ENCODE assay signal across 9 mouse cellular contexts in genomic region chr6:39225876-39226609, GRCm38 (mm10). TPM values are rescaled to one million over a fixed set of nuclear protein-coding genes. Genes with fewer than 3 reads are reported as not detected.
DNase-seq lines count a peak whose midpoint lies in the region; ATAC-seq and TF ChIP-seq lines count a peak whose summit lies in the region.
"Had no signal": no experiment of that assay in that cellular context is flagged by ENCODE, and none has a peak within 500 bp of the region (broad histone marks: within the 10 kb centered on the region; RNA-seq: fewer than 3 reads in every experiment).

No protein-coding gene starts in this region.

- peak overlapping the region; percentile 25 for H3K27ac ChIP-seq in testis, adult 2 months (ENCODE audit: control insufficient read depth, insufficient read depth, low read depth, low read length)
- H3K27ac ChIP-seq in heart, postnatal 0 days (ENCODE audit: low read depth), result peak overlapping the region; percentile 39
- no peak overlapping the region; the same call in 1 of the 2 replicates for H3K27ac ChIP-seq in left cerebral cortex, adult 2 months
- H3K27ac ChIP-seq: heart, adult 2 months had no signal

- no peaks in the 10 kb centered on the region for H3K36me3 ChIP-seq in testis, adult 2 months (ENCODE audit: control insufficient read depth, insufficient read depth, low read length)
- no peaks in the 10 kb centered on the region for H3K36me3 ChIP-seq in heart, postnatal 0 days (replicated peaks; ENCODE audit: control insufficient read depth, insufficient read depth, low read length)

- TF ChIP-seq POLR2A in testis, adult 2 months (IDR thresholded peaks at IDR 0.05; ENCODE audit: control insufficient read depth, low read depth, low read length), result no peak; the same call in 1 of the 2 replicates

- no peak overlapping the region for H3K4me3 ChIP-seq in testis, adult 2 months (ENCODE audit: control insufficient read depth, low read depth, low read length)
- no peak overlapping the region for H3K4me3 ChIP-seq in heart, postnatal 0 days (ENCODE audit: low read depth, low read length)
- H3K4me3 ChIP-seq in left cerebral cortex, adult 2 months, result no peak overlapping the region
- H3K4me3 ChIP-seq: heart, adult 2 months had no signal

- intact Hi-C loops in gastrocnemius, postnatal 36 days (cut with DNase I), result no loop called here
- intact Hi-C loops in left cerebral cortex, adult 2 months (cut with DNase I), result loop anchor here (2.0 kb wide), 1 partner anchor 19 kb away; the partner anchor contains the start of gene Kdm7a

- H3K9me3 ChIP-seq in heart, postnatal 0 days (replicated peaks; ENCODE audit: control insufficient read depth, low read length), result no peaks in the 10 kb centered on the region

- peak overlapping the region; percentile 28; the same call in 1 of the 2 replicates for H3K4me2 ChIP-seq in heart, postnatal 0 days (ENCODE audit: low read depth, low read length)

- H3K27me3 ChIP-seq in testis, adult 2 months (ENCODE audit: control insufficient read depth, insufficient read depth, low read length), result no peaks in the 10 kb centered on the region
- H3K27me3 ChIP-seq in heart, postnatal 0 days (ENCODE audit: control insufficient read depth, insufficient read depth, low read length), result no peaks in the 10 kb centered on the region

- no peak for TF ChIP-seq CTCF in testis, adult 2 months (IDR thresholded peaks at IDR 0.05; ENCODE audit: control insufficient read depth, insufficient read depth, insufficient replicate concordance, low read depth, low read length)
- no peak for TF ChIP-seq CTCF in heart, postnatal 0 days (IDR thresholded peaks at IDR 0.05; ENCODE audit: low read depth)
- TF ChIP-seq CTCF in left cerebral cortex, adult 2 months (IDR thresholded peaks at IDR 0.05), result no peak

- peak; percentile 16 for DNase-seq in gastrocnemius, adult 18-20 months (ENCODE audit: low spot score)
- no peak for DNase-seq in gastrocnemius, postnatal 36 days
- no peak for DNase-seq in testis, postnatal 14 days (ENCODE audit: low spot score)
- DNase-seq in heart, postnatal 0 days (ENCODE audit: low spot score), result no peak
- DNase-seq in right cerebral cortex, postnatal 14 days, result no peak
- DNase-seq in left cerebral cortex, adult 2 months (ENCODE audit: extremely low spot score in 1 of 2, low spot score in 2 of 2), result no peak
- DNase-seq in right cerebral cortex, adult 2 months (ENCODE audit: low spot score in 2 of 2), result no peak

- ATAC-seq in heart, postnatal 0 days (ENCODE audit: insufficient read depth, low read depth), result no peak

- H3K9ac ChIP-seq in heart, postnatal 0 days (replicated peaks; ENCODE audit: low read depth, low read length), result no peak overlapping the region; the same call in 1 of the 2 replicates

- TF ChIP-seq EP300 in heart, postnatal 0 days (IDR thresholded peaks at IDR 0.05; ENCODE audit: low read depth), result no peak

- 29% methylated on average over 7 of the region's 7 CpGs for WGBS in heart, postnatal 0 days

- H3K4me1 ChIP-seq in testis, adult 2 months (ENCODE audit: control insufficient read depth, insufficient read depth, low read length), result peaks cover 6% of the 10 kb centered on the region
- H3K4me1 ChIP-seq in heart, postnatal 0 days (ENCODE audit: control insufficient read depth, insufficient read depth), result 0 out of 2 replicates have a peak, but pooled peaks cover 6% of the 10 kb centered on the region

RNA-seq across cellular contexts. Expression of gene Kdm7a, which starts 19.5 kb away (rescaled TPM):
- total RNA-seq in gastrocnemius, adult 18-20 months (2021), result 10 to 100 TPM; 25.3 to 26.2 TPM
- total RNA-seq in gastrocnemius, postnatal 36 days (2021), result 10 to 100 TPM; 19.8 to 20.3 TPM
- 3.9 and 5.1 TPM in 2 replicates for polyA plus RNA-seq in testis, adult 2 months (2012; rRNA removed)
- 9.0 and 10.1 TPM in 2 replicates for total RNA-seq in heart, postnatal 0 days (2014; rRNA removed; ENCODE audit: low replicate concordance)
- polyA plus RNA-seq in heart, postnatal 0 days (2015; fragmentation: Nextera tagmentation; extraction: Ambion mirVana), result 3.5 and 4.0 TPM in 2 replicates
- 10 to 100 TPM; 39.5 to 51.5 TPM for total RNA-seq in left cerebral cortex, adult 2 months (2021)
